Mouse (Mus musculus): ENCODE results near the gene Gm15293. TPM values are rescaled to one million over a fixed set of nuclear protein-coding genes. Genes with fewer than 3 reads are reported as not detected.

Gm15293 gene
- polyA plus RNA-seq (2021; fragmentation: Nextera tagmentation) = not detected in 2 replicates
- long read RNA-seq, experiment 1 = 0 reads
- long read RNA-seq, experiment 2 = 0 reads

DNA sequence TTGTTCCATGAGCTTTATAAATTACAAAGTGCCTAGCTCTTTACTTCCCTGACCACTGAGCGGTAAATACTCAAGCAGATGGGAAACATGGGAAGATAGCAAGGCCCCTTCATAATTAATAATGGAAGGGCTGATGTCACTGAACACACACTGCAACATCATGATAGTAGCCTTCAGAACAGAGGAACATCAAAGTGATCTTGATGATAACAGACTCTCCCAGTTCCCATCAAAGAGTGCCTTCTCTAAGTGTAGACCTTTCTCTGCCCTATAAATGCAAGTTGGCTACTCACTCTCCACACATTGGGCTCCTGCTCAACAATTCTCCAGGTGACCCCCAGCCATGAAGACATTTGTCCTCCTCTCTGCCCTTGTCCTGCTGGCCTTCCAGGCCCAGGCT lies at the start of gene Gm15293:
TSS of gene Gm15293 (plus strand) at position 301 of the 400 bp plus-strand sequence.

DNA sequence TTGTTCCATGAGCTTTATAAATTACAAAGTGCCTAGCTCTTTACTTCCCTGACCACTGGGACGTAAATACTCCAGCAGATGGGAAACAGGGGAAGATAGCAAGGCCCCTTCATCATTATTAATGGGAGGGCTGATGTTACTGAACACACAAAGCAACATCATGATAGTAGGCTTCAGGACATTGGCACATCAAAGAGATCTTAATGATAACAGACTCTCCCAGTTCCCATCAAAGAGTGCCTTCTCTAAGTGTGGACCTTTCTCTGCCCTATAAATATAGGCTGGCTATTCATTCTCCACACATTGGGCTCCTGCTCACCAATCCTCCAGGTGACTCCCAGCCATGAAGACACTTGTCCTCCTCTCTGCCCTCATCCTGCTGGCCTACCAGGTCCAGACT lies 39.4 kb upstream of the Gm15293 start, which contains the start of gene Defa22:
TSS of gene Defa22 (plus strand) at position 301 of the 400 bp plus-strand sequence.

DNA sequence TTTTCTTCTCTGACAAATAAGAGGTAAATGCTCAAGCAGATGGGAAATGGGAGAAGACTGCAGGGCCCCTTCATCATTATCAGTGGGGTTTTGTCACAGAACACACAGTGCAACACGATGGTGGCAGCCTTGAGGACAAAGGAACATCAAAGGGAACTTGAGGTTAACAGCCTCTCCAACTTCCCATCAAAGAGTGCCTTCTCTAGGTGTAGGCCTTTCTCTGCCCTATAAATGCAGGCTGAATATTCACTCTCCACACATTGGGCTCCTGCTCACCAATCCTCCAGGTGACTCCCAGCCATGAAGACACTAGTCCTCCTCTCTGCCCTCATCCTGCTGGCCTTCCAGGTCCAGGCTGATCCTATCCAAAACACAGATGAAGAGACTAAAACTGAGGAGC lies 10.0 kb upstream of the Gm15293 start, which contains the start of gene Defa31:
TSS of gene Defa31 (plus strand) at position 301 of the 400 bp plus-strand sequence.

Other genes with a start within 250 kb of the Gm15293 start
- gene Defa21, start 176.0 kb upstream of the Gm15293 start, polyA plus RNA-seq (2021; fragmentation: Nextera tagmentation) = not detected in 2 replicates
- gene Defa23, start 146.5 kb upstream of the Gm15293 start, polyA plus RNA-seq (2021; fragmentation: Nextera tagmentation) = not detected in 2 replicates
- not detected in 2 replicates for gene Defa35, start 136.5 kb upstream of the Gm15293 start, polyA plus RNA-seq (2021; fragmentation: Nextera tagmentation)
- not detected in 2 replicates for gene Defa25, start 117.1 kb upstream of the Gm15293 start, polyA plus RNA-seq (2021; fragmentation: Nextera tagmentation)
- gene Gm14851, start 105.5 kb upstream of the Gm15293 start, polyA plus RNA-seq (2021; fragmentation: Nextera tagmentation) = not detected in 2 replicates
- gene Defa30, start 66.9 kb upstream of the Gm15293 start, polyA plus RNA-seq (2021; fragmentation: Nextera tagmentation) = not detected in 2 replicates
- not detected in 2 replicates for gene Defa22, start 39.3 kb upstream of the Gm15293 start, polyA plus RNA-seq (2021; fragmentation: Nextera tagmentation)
- not detected in 2 replicates for gene Defa31, start 9.9 kb upstream of the Gm15293 start, polyA plus RNA-seq (2021; fragmentation: Nextera tagmentation)
- gene Gm15292, start 48.2 kb downstream of the Gm15293 start, polyA plus RNA-seq (2021; fragmentation: Nextera tagmentation) = not detected in 2 replicates
- gene Defa27, start 114.0 kb downstream of the Gm15293 start, polyA plus RNA-seq (2021; fragmentation: Nextera tagmentation) = not detected in 2 replicates
- not detected in 2 replicates for gene Defa29, start 125.5 kb downstream of the Gm15293 start, polyA plus RNA-seq (2021; fragmentation: Nextera tagmentation)
- gene Defa2, start 177.0 kb downstream of the Gm15293 start, polyA plus RNA-seq (2021; fragmentation: Nextera tagmentation) = not detected in 2 replicates
- gene Defa33, start 190.2 kb downstream of the Gm15293 start, polyA plus RNA-seq (2021; fragmentation: Nextera tagmentation) = not detected in 2 replicates
- not detected in 2 replicates for gene Defa36, start 225.8 kb downstream of the Gm15293 start, polyA plus RNA-seq (2021; fragmentation: Nextera tagmentation)

All from left cerebral cortex, adult 6 months (tissue).